Mouse (Mus musculus) embryo, embryonic 11 days (tissue): ENCODE data around the gene Tubb2b.

ENCODE experiments used
- DNase-seq: peaks from one replicate; pipeline ENCODE4 v3.0.0-alpha.2; 2015

The Tubb2b gene

DNA sequence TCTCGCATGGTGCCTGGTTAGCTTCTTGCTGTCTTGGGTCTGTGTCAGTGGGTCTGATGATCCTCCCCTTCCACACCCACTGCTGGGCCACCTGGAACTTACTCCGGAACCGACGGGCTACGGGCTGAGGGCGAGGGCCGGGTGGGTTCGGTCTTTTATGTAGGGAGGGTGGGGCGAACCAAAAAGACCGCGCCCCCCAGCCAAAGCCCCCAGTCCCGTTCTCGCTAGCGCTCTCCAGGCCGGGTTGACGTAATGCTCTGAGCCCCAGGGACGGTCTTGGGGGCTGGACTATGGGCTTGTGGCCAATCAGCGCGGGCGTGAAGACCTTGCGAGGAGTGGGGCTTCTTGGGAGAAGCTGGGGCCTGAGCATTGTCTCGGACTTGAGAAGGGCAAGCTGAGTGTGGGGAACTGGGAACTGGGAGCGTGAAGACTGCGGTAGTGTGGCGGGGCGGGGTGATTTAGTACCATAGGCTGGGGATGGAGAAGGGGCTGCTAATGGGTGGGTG, at the start of gene Tubb2b:
Tubb2b (minus strand) TSS at position 241 of the 506 bp plus-strand sequence.
- peak; percentile 98 for DNase-seq

DNA sequence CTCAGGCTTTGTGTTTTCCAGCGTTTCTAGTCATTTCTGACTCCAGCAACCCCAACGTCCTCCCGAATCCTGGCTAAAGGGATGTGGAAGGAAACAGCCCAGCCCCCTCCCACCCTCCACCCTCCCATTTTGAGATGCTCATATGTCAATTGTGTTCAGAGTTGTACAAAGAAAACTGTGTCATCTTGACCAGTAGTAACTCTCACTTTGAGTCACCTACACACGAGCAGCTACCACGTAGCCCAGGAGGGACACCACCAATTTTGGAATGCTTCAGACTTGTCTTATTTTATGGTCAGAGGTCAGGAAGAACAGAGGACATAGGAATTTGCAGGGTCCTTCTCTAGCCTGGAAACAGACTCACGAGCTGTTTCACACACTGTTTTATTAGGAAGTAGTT, 43.8 kb upstream of the Tubb2b start:
- no peak for DNase-seq

DNA sequence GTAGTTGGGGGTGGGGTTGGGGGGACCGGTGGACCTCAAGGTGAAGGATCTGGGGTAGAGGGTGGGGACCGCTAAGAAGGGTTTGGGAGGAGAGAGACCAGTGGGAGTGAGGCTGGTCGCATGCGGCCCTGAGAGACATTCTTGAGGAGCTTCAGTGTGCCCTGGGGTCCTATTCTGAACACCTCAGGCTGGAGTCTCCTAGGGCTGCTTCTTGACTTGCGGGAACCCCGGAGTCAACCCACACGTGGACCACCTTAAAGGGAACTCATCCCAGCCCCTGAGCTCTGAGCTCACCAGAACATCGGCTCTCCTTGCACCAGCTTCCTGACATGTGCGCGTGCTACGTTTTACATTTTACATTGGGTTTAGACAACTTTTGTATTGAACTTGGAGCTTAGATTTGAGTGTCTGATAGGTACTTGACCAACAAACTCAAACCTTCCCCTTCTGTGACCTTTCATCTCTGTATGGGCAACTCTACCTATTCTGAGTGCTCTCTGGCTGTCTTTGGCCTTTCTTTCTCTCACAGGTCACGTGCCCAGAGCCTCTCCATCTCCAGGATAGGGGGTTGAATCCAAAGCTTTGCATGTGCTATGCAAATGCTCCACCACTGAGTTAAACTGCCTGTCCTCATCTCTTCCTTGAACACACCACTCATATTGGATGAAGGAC, 33.2 kb upstream of the Tubb2b start:
- DNase-seq: no peak

DNA sequence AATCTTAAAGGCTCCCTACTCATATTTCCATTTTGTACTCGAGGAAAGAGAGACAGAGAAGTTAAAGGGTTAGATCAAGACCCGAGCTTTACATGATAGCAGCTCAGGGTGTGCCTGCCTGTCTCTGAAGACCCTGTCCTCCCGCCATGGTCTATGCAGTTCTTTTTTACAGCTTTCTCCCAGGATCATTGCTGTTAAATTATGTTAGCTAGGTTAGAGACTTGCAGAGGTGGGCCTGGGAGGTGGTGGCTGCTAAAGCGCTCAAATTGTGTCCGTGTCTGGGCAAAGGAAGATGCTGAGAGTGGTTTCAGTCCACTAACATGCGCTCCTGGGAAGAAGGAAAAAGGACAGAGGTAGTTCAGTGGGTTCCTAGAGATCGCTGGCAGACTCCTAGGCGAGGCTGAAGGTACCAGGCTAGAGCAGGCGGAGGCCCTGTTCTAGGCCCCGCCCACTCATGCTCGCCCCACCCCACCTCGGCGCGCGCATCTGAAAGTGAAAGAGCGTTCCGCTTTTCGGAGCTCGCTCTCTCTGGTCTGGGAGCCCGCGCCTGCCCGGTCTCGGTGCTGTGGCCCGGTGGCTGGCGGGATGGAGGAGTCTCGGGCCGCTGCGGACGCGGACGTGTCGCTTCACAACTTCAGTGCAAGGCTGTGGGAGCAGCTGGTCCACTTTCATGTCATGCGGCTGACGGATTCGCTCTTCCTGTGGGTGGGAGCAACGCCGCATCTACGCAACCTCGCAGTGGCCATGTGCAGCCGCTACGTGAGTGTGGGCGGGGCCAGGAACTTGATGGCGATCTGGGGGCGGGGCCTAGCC, 32.4 kb upstream of the Tubb2b start, which contains the start of gene Psmg4:
Psmg4 (plus strand) TSS at position 474 of the 813 bp plus-strand sequence.
- DNase-seq: peak; percentile 96

GRCm38 (mm10) chr13:34159926-34160325, 29.7 kb upstream of the Tubb2b start:
- DNase-seq: no peak

- no peak for DNase-seq
Observed at GRCm38 (mm10) chr13:34157596-34158157, 27.4 kb upstream of the Tubb2b start.

DNA sequence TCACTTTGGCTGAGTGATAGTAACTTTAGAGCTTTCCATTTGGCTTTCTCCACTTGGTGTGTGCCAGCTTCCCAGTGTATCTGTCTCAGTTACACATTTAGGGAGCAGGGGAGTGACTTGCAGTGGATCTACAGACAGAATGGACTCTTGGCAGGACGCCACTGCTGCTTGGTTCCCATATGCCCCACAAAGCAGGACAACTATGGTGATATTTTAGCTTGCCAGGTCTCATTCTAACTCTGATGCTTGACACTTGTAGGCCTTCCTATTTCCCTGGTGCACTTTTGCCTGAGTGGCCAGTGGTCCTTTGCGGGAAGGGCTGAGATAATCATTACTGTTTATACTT, 26.5 kb upstream of the Tubb2b start:
- no peak for DNase-seq

GRCm38 (mm10) chr13:34156133-34156839, 26.0 kb upstream of the Tubb2b start:
- DNase-seq: no peak

- peak; percentile 67 for DNase-seq
Observed at GRCm38 (mm10) chr13:34154931-34155272, 24.6 kb upstream of the Tubb2b start.

DNA sequence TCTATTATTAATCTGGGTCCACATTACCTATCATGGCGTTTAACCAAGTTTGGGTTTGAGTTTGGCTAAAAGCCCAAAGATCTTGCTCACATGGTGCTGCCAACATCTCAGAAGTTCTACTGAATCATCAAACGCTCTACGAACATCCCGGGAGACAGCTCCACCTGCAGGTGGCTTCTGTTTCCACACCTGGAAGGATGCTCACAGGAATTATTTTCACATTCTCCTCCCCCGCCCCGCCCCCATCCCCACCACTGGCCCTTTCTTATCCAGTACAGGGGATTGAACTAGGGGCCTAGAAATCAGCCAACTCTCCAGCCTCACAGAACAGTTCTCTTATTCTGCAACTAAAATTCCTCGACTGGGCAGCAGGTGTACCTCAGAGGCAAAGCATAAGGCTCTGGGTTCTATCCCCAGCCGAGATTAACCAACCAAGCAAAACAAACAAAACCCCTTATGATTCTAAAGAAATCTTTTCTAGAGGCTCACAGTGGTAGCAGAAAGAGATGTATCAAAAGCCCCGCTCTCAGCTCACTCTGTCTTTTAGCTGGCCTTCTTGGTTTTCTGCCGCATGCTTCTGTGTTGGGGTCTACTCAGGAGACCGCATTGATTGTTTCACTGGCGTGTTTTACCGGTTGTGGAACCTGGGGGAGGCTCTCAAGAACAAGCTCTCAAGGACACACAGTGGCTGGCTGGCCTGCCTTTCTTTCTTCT, 24.1 kb upstream of the Tubb2b start:
- peak; percentile 72 for DNase-seq

DNA sequence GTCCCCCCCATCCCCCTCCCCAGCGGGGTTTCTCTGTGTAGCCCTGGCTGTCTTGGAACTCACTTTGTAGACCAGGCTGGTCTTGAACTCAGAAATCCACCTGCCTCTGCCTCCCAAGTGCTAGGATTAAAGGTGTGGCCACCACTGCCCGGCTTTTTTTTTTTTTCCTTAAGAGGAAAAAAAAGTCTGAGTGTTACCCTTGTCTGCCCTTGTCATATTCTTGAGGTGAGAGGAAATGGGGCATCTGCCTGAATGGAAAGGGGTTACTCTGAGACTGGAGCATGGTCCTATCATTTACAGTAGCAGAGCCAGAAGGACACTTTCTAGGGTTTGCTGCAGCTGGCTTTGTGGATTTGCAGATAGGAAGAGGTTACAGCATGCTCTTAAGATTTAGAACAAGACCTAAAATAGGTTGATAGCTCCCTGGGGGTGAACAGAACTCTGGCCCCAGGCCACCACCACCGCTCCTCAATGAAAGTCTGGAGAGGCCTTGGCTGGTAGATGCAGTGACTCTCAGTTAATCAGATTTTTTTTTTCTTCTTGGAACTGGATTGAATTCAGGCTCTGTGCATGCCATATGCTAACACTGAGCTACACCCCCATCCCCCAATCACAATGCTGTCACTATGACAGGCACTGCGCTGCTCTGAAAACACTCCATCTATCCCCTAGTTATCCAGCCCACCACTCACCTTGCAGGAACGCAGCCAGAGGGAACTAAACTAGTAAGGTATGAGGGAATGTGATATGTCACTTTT, 23.2 kb upstream of the Tubb2b start:
- DNase-seq: no peak

- DNase-seq: peak; percentile 21
Observed at GRCm38 (mm10) chr13:34152695-34153094, 22.4 kb upstream of the Tubb2b start.

DNA sequence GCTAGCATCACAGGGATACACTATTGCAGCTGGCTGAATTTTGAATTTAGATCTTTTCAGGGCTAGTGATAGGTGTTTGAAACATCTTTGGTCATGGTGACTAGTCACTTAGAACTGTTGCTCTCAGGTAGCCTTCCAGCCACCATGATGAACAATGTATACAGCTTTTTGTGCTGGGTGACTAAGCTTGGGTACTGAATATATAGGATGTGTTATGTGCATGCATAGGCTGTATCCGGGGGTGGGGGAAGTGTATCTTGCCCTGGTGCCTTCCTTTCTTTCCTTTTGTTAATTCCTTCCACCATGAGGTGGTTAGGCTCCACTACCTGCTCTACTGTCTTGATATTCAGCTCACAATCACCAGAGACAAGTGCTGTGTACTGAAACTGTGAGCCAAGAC, 21.2 kb upstream of the Tubb2b start:
- no peak for DNase-seq

GRCm38 (mm10) chr13:34150271-34151027, 20.2 kb upstream of the Tubb2b start:
- DNase-seq: peak; percentile 77

DNA sequence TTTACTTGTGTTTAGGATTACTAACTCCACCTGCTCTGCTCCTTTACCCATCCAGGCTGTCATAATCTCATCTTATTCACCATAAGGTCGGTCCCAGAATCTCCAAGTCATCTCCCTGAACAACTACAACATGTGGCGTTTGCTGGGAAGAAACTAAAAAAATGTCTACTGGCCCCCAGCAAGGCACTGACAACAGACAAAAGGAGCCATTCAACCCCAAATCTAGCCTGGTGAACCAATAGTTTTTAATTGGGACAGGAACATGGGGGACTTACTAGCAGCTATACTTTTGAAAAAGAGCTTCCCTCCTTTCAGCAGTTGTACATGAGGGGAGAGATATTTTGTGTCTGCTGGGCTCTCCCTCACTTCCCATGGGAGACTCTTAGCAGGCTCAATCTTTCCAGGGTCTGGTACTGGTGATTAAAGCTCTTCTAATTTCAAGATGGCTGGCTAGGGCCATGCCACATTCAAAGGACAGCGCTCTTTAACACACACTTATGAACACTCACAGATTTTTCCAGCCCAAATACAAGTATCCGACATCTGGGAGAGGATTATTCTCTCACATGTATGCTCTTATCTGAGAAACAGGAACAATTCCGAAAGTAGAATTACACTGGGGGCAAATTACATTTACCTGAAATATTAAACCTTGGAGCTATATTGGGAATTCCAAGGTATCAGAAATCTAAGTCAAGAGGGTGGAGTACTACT, 19.4 kb upstream of the Tubb2b start:
- DNase-seq: peak; percentile 28

- DNase-seq: peak; percentile 89
Observed at GRCm38 (mm10) chr13:34148767-34149392, 18.6 kb upstream of the Tubb2b start.

- DNase-seq: no peak
Observed at GRCm38 (mm10) chr13:34148181-34148580, 17.9 kb upstream of the Tubb2b start.

DNA sequence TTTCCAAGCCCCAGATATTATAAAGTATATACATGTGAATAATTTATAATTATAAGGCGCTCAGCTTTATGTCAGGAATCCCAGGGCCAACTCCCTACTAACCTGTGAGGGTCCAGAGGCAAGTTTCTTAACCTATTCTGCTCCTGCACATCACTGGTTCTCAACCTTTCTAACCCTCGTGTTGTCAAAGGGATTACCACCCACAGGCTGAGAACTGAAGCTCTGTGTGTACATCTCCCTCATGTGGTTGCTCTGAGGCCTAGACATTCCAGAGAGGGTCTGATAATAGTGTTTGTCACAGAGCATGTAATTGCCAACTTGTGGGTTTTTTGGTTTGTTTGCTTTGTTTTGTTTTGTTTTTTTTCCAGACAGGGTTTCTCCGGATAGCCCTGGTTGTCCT, 16.6 kb upstream of the Tubb2b start:
- peak; percentile 22 for DNase-seq

DNA sequence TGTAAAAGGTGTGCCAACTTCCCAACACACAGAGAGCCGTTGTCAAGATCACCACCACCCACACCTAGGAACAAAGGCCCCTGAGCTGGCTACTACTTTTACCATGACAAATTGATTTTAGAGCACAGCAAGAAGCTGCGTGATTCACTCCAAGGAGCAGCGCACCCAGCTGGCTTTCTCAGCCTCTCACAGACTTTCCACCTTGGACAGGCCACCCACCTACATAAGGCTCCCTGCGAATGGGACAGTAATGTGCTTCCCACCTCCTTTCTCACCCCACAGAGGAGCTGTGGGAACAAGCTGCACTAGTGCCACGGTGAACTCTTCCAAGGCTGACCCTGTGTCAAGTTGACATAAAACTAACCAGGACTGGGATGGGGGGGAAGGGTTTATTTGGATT, 13.1 kb upstream of the Tubb2b start:
- DNase-seq: no peak

DNA sequence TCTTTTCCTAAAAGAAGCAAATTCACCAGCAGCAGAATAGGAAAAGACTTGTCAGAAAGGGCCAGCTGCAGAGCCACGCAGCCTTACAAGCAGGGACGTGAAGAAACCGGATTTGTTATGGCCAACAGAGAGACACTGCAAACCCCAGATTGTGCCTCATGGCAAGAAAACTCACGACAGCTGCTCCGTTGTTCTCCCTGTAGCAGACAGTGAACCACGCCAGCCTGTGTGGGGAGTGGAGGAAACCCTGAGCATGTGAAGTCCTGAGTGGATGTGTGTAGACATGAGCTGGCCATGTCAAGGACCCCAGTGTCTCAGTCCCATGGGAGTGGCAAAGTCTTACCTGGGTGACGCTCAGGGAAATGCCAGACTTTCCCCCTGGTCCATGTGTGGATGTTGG, 6.3 kb upstream of the Tubb2b start:
- no peak for DNase-seq
